Mouse (Mus musculus) adrenal gland, postnatal 36 days (tissue): ENCODE measurements around the gene Atp2a3. TPM values are rescaled to one million over a fixed set of nuclear protein-coding genes. Genes with fewer than 3 reads are reported as not detected.

Source experiments
- DNase-seq, 2 experiments: peaks; one replicate each; pipeline ENCODE4 v3.0.0; 2021; ENCODE audit warnings: mixed read lengths in 1 of 2
- long read RNA-seq, 2 experiments: library from polyadenylated mRNA; stranded (forward); transcript quantifications; one replicate each; pipeline ENCODE4 v2.0.0; 2021; ENCODE audit warnings: borderline sequencing depth in 2 of 2
- total RNA-seq, 2 experiments: library from RNA; stranded (reverse); gene quantifications; 2 replicates each; pipeline ENCODE4 v1.2.3; 2021

Gene Atp2a3
- total RNA-seq = 1 to 10 TPM; 7.2 to 8.2 TPM
- long read RNA-seq, experiment 1, partial matches to known transcripts = 1 of 1 reads
- long read RNA-seq, experiment 1, other reads (novel, unspliced or antisense) = 0 of 1 reads
- long read RNA-seq, experiment 2, partial matches to known transcripts = 0 of 1 reads
- long read RNA-seq, experiment 2, other reads (novel, unspliced or antisense) = 1 of 1 reads

DNA sequence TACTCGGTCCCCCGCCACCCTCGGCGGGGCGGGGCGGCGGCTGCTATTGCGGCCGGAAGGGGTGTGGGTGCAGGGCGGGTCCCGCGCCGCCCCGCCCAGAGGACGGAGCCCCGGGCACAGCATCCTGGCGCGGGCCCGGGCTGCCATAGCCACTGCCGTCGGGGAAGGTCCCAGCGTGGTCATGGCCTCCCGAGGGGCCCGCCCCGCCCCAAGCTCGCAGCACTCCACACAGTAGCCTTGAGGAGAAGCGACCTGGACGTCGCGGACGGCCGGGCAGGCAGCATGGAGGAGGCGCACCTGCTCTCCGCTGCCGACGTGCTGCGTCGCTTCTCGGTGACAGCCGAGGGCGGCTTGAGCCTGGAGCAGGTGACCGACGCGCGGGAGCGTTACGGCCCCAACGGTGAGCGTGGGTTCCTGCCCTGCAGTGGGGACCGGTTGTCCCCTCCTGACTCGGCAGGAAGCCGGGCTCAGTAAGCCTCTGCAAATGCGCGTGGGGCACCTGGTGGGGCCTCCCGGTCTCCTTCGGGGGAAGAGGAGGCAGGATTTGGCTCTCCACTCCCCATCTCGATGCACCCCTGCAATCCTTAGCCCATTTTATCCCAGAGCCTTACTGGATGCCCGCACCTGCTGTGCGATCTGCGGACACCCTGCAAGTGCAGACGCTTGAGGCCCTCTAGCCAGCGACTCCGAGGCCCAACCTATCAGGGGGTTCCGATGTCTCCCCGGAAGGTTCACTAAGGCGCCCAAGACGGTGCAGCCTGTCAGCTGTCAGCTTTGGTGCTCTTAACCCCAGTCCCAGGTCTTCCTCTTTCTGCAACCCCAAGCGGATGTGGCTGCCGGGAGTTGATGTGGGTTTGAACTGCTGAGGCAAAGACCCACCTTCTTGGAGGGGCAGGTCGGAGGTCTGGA, at the start of gene Atp2a3:
Gene Atp2a3 (plus strand): TSS at position 98 of the 909 bp plus-strand sequence.
- DNase-seq = peak; percentile 34 to 65

GRCm38 (mm10) chr11:72917299-72917996, 43.5 kb upstream of the Atp2a3 start:
- DNase-seq = no peak

GRCm38 (mm10) chr11:72923116-72923515, 37.9 kb upstream of the Atp2a3 start:
- no peak for DNase-seq

- DNase-seq = no peak
Measured at GRCm38 (mm10) chr11:72924458-72924857, 36.5 kb upstream of the Atp2a3 start.

GRCm38 (mm10) chr11:72925067-72925466, 35.9 kb upstream of the Atp2a3 start:
- no peak for DNase-seq

DNA sequence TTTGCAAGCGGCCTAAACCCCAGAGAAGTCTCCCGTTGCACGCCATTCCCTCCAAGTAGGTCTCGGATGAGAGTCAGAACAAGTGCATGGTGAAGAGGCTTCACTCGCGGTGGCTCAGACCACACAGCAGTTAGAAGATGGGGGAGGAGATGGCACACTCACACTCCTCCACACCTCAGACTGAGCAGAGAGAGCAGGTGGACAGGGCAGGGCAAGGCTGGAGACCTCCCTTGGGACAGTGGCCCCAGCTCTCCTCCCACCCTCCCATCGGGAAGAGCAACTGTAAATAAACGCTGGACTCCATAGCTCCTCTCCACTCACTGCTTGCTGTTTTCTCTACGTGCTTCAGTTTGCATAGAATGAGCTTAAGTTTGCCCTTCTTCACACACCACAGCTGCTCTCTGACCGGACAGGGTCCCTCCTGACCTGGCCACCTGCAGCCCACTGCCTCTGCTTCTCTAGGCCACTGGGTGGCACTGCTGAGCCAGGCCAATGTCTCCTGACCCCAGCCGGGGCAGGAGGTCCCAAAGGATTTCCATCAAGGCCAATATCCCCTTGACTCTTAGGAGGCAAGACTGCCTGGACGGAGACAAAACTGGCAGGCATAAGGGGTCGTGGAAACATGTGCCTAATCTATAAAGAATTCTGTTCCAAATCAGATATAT, 34.6 kb upstream of the Atp2a3 start:
- peak; percentile 58 to 78 for DNase-seq

DNA sequence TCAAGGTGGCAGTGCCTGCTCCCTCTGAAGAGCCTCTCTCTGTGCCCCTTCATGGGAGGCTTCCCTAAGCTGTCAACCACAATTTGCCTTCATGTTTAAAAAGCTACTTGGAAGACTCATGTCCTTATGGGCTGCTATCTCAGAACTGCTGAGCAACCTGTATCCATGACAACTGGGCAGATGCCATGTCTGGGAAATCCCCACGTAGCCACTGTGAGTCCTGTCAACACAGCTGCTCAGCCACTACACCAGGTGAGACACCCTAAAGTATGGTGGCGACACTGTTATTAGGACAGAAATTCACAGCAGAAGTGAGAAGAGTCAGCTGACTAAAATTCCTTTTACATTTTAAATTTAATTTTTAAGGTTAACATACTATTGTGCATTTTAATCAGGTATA, 32.5 kb upstream of the Atp2a3 start:
- no peak for DNase-seq

GRCm38 (mm10) chr11:72940208-72941143, 20.5 kb upstream of the Atp2a3 start:
- peak; percentile 40 to 49 for DNase-seq

GRCm38 (mm10) chr11:72944996-72945793, 15.8 kb upstream of the Atp2a3 start:
- DNase-seq = peak in 1 of 2 experiments; percentile 50

- DNase-seq = no peak
Measured at GRCm38 (mm10) chr11:72945875-72946559, 15.0 kb upstream of the Atp2a3 start.

GRCm38 (mm10) chr11:72946560-72947119, 14.3 kb upstream of the Atp2a3 start:
- DNase-seq = no peak

GRCm38 (mm10) chr11:72947840-72948239, 13.1 kb upstream of the Atp2a3 start:
- no peak for DNase-seq

DNA sequence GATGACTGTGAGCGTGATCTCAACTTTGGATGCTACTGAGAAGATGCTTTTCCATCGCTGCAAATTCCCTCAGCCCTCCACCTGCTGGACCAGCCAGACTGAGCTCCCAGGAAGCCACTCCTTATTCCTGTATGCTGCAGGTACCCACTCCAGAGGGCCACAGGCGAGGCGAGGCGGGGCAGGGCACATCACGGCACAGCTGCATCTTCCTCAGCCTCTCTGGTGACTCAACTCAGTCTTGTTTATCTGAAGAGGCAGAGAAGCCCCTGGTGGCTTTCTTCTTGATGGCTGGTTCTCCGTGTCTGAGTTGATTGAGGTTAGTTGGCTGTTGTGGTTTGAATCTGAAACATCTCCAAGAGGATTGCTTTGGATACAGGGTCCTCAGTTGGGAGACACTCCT, 12.7 kb upstream of the Atp2a3 start:
- no peak for DNase-seq

DNA sequence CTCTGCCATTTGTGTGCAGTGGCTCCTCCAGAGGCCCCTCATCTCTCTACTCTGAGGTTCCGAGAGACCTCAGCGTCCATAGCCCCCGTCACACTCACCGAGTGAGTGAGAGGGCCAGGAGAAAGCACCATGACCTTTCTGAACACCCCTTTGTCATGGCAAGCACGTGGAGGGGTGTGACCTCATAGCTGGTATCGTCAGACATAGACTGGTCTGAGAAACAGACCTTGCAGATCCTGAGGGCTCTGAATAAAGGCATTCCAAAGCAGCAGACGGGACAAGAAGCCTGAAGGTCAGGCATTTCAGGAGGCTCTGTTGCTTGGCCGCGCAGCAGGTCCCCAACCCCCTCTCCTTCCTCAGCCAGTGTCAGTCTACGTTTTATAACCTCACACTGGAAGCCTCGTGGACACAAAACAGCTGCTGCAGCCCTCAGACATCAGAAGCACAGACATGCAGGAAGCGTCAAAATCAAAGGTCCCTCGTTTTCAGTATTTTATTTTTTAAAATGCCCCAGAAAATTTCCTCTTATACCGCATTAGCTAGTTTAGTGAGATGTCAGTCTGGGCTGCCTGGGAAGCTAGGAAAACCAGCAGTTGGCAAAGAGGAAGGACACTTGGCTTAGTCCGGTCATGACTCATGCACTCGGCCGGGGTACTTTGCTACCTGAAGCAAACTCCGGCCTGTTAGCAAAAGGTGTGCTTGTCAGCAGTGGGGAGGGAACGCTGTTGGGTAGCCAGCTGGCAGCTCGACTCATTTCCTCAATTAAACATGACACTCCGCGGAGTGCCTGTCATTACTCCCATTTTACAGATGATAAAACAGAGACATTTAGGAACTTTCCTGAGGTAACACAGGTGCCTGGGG, 9.6 kb upstream of the Atp2a3 start:
- DNase-seq = peak; percentile 68 to 74

- DNase-seq = peak; percentile 29 to 36
Measured at GRCm38 (mm10) chr11:72952226-72952625, 8.7 kb upstream of the Atp2a3 start.

DNA sequence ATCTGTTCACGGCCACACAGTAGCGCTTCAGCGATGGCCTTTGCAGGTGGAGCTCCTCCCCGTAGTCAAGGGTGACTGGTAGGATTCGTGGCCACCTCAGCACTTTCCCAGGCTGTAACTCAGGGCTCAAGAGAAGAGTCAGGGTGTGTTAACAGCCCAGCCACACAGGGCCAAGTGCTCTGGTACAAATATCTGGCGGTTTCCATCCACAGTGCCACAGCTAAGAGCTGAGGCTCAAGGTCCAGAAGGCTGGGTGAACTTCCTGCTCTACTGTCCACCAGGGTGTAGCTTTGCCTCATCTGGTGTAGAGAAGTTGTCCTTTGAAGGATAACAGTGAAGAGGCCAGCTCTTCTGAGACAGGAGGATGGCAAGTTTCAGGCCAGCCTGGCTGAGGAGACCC, 8.3 kb upstream of the Atp2a3 start:
- no peak for DNase-seq

DNA sequence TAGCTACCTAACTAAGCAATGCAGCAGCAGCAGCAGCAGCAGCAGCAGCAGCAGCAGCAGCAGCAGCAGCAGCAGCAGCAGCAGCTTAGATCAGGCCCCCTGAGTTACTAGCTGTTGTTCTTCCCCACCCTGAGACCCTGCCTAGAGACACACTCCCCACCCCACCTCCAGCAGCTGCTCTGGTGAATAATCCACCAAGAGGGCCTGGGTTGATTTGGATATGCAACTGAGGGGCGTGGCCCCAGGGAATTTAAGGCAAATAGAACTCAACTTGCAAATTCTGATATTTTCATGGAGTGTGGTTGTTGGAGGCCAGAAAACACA, 7.9 kb upstream of the Atp2a3 start:
- no peak for DNase-seq

DNA sequence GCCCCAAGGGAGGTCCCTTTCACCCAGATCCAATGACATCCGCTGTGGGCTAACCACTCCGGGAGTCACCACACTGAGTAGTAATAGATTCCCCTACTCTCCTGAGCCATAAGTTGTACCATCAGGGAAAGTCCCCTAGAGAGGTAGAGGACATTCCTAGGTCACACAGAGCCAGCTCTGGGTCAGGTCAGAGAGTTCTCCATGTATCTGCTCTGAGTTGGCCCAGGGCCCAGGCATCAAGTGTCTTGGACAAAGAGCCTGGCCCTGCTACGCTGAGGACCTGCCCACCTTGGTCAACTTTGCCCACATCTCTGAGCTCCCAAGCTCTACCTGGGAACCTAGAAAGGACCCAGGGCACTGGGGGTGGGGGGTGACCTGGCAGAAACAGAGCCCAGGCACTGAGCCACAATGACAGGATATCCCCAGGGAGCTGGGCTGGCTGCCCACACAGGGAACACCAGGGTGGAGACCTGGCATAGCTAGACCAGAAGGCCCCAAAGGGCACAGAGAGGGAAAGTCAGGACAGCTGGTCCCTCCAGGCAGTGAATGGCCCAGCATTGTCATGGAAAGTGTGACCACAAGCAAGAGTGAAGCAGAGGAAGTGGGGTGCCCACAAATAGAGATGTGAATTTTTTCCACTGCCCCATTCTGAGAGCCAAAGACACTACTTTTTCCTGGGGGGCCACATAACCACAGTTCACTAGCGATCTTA, 7.4 kb upstream of the Atp2a3 start:
- peak; percentile 58 to 74 for DNase-seq
